Mouse (Mus musculus) ovary, postnatal 10 days (tissue): ENCODE measurements around the gene Fmo9.

Experiments
- DNase-seq: peaks from one replicate; pipeline ENCODE4 v3.0.0; 2022; ENCODE audit warnings: low spot score

Gene Fmo9

GRCm38 (mm10) chr1:166681745-166682144 is at the start of gene Fmo9:
TSS of gene Fmo9 (minus strand) at chr1:166681845.
- no peak for DNase-seq

- DNase-seq: no peak
These were observed 49.2 kb upstream of the Fmo9 start for GRCm38 (mm10) chr1:166730886-166731285.

GRCm38 (mm10) chr1:166730215-166730614 is 48.6 kb upstream of the Fmo9 start:
- no peak for DNase-seq

GRCm38 (mm10) chr1:166710861-166711260 is 29.2 kb upstream of the Fmo9 start:
- no peak for DNase-seq

- DNase-seq: no peak
These were observed 20.7 kb upstream of the Fmo9 start for GRCm38 (mm10) chr1:166702270-166702912.

GRCm38 (mm10) chr1:166669264-166669663 is 12.4 kb downstream of the Fmo9 start:
- DNase-seq: no peak

GRCm38 (mm10) chr1:166660800-166661199 is 20.8 kb downstream of the Fmo9 start:
- no peak for DNase-seq

GRCm38 (mm10) chr1:166647593-166647992 is 34.1 kb downstream of the Fmo9 start, which contains the start of gene Gm4847:
TSS of gene Gm4847 (minus strand) at chr1:166647693.
- no peak for DNase-seq
